Mouse (Mus musculus): ENCODE results near the gene Anapc7. TPM values are rescaled to one million over a fixed set of nuclear protein-coding genes. Genes with fewer than 3 reads are reported as not detected.
"Not testable (repeated sequence)": the region's sequence is repeated elsewhere in the genome, so short reads cannot be mapped to it uniquely, and the experiment has no call there.

Anapc7 gene
- total RNA-seq, 1 experiment from 2014 or later, result 46.0 TPM

GRCm38 (mm10) chr5:122405537-122405936 lies 16.0 kb upstream of the Anapc7 start:
- no peak for DNase-seq

- DNase-seq, result no peak
Observed at GRCm38 (mm10) chr5:122409692-122410645, 11.5 kb upstream of the Anapc7 start.

GRCm38 (mm10) chr5:122411892-122412291 lies 9.6 kb upstream of the Anapc7 start:
- no peak for DNase-seq

- DNase-seq, result no peak
Observed at GRCm38 (mm10) chr5:122412826-122413225, 8.7 kb upstream of the Anapc7 start.

- DNase-seq, result no peak
Observed at GRCm38 (mm10) chr5:122414351-122414750, 7.1 kb upstream of the Anapc7 start.

- no peak for DNase-seq
Observed at GRCm38 (mm10) chr5:122415465-122415864, 6.0 kb upstream of the Anapc7 start.

- not testable (repeated sequence) for DNase-seq
Observed at GRCm38 (mm10) chr5:122420676-122421075, 817 bp upstream of the Anapc7 start.

GRCm38 (mm10) chr5:122422071-122422964 lies 825 bp downstream of the Anapc7 start:
- peak; percentile 88 for DNase-seq

GRCm38 (mm10) chr5:122423083-122423482 lies 1.6 kb downstream of the Anapc7 start:
- DNase-seq, result no peak

GRCm38 (mm10) chr5:122425550-122425949 lies 4.1 kb downstream of the Anapc7 start:
- no peak for DNase-seq

GRCm38 (mm10) chr5:122430036-122430775 lies 8.7 kb downstream of the Anapc7 start:
- no peak for DNase-seq

- no peak for DNase-seq
Observed at GRCm38 (mm10) chr5:122431221-122431620, 9.7 kb downstream of the Anapc7 start.

GRCm38 (mm10) chr5:122434541-122434940 lies 13.0 kb downstream of the Anapc7 start:
- no peak for DNase-seq

GRCm38 (mm10) chr5:122439400-122440094 lies 18.1 kb downstream of the Anapc7 start:
- no peak for DNase-seq

- DNase-seq, result no peak
Observed at GRCm38 (mm10) chr5:122440095-122440630, 18.7 kb downstream of the Anapc7 start.

GRCm38 (mm10) chr5:122444492-122444891 lies 23.0 kb downstream of the Anapc7 start:
- no peak for DNase-seq

- DNase-seq, result no peak
Observed at GRCm38 (mm10) chr5:122445051-122445610, 23.6 kb downstream of the Anapc7 start.

GRCm38 (mm10) chr5:122447857-122448256 lies 26.4 kb downstream of the Anapc7 start:
- no peak for DNase-seq

GRCm38 (mm10) chr5:122448869-122449268 lies 27.4 kb downstream of the Anapc7 start:
- DNase-seq, result no peak

- no peak for DNase-seq
Observed at GRCm38 (mm10) chr5:122449946-122450345, 28.5 kb downstream of the Anapc7 start.

GRCm38 (mm10) chr5:122450913-122451317 lies 29.4 kb downstream of the Anapc7 start:
- no peak for DNase-seq

Data from adrenal gland, postnatal 25 days (tissue).